Mouse (Mus musculus): ENCODE measurements at regions not wholly inside any gene's neighbourhood (a gene's known extent, or its start where the extent isn't known, plus 50 kb on each side); places are given as distances from the start of the nearest gene placed in this dataset.
"Not testable (repeated sequence)": the region's sequence is repeated elsewhere in the genome, so short reads cannot be mapped to it uniquely, and the experiment has no call there.

DNA sequence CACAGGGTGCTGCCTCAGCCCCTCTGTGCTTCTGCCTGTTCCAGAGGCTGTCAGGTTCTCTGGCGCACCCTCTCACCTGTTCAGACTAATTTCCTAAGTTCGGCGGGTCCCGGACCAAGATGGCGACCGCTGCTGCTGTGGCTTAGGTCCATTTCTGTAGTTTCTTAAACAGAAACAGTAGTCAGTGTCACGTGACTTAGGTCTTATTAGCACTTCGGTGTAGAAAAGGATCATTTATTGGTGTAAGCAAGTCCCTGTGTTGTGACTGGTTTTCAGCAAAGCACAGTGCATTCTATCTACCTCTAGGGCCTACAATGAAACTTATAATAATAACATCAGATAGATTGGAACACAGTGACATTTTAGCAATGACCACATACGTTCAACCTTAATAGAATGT is 53.5 kb upstream of the Dpt start:
- TF ChIP-seq POLR2A (IDR thresholded peaks at IDR 0.05; ENCODE audit: control insufficient read depth, low read depth, low read length); CTCF (IDR thresholded peaks at IDR 0.05; ENCODE audit: control insufficient read depth, insufficient read depth, insufficient replicate concordance, low read depth, low read length): not testable (repeated sequence)

All from testis, adult 2 months (tissue).